Mouse (Mus musculus): ENCODE data around the gene Aqp8.
A peak's percentile ranks its signal among the peaks of the same experiment; 100 is the strongest.

Gene Aqp8

GRCm38 (mm10) chr7:123462070-123462501 lies at the start of gene Aqp8:
Aqp8 (plus strand) TSS chr7:123462291.
- peak; percentile 35 for DNase-seq (ENCODE audit: low spot score)

GRCm38 (mm10) chr7:123416803-123417202 lies 45.3 kb upstream of the Aqp8 start:
- no peak for DNase-seq (ENCODE audit: low spot score)

- no peak for DNase-seq (ENCODE audit: low spot score)
These were observed 44.4 kb upstream of the Aqp8 start for GRCm38 (mm10) chr7:123417661-123418060.

- no peak for DNase-seq (ENCODE audit: low spot score)
These were observed 42.1 kb upstream of the Aqp8 start for GRCm38 (mm10) chr7:123419984-123420383.

- no peak for DNase-seq (ENCODE audit: low spot score)
These were observed 40.1 kb upstream of the Aqp8 start for GRCm38 (mm10) chr7:123421958-123422357.

GRCm38 (mm10) chr7:123424281-123424680 lies 37.8 kb upstream of the Aqp8 start:
- DNase-seq (ENCODE audit: low spot score), result no peak

- no peak for DNase-seq (ENCODE audit: low spot score)
These were observed 36.8 kb upstream of the Aqp8 start for GRCm38 (mm10) chr7:123425134-123425757.

- no peak for DNase-seq (ENCODE audit: low spot score)
These were observed 32.3 kb upstream of the Aqp8 start for GRCm38 (mm10) chr7:123429624-123430410.

GRCm38 (mm10) chr7:123430411-123430705 lies 31.7 kb upstream of the Aqp8 start:
- no peak for DNase-seq (ENCODE audit: low spot score)

GRCm38 (mm10) chr7:123431206-123431605 lies 30.9 kb upstream of the Aqp8 start:
- DNase-seq (ENCODE audit: low spot score), result no peak

GRCm38 (mm10) chr7:123442079-123442478 lies 20.0 kb upstream of the Aqp8 start:
- no peak for DNase-seq (ENCODE audit: low spot score)

GRCm38 (mm10) chr7:123448794-123449193 lies 13.3 kb upstream of the Aqp8 start:
- no peak for DNase-seq (ENCODE audit: low spot score)

- no peak for DNase-seq (ENCODE audit: low spot score)
These were observed 12.4 kb upstream of the Aqp8 start for GRCm38 (mm10) chr7:123449676-123450075.

GRCm38 (mm10) chr7:123450515-123450914 lies 11.6 kb upstream of the Aqp8 start:
- DNase-seq (ENCODE audit: low spot score), result no peak

- no peak for DNase-seq (ENCODE audit: low spot score)
These were observed 9.5 kb upstream of the Aqp8 start for GRCm38 (mm10) chr7:123452551-123452950.

GRCm38 (mm10) chr7:123453066-123453465 lies 9.0 kb upstream of the Aqp8 start:
- DNase-seq (ENCODE audit: low spot score), result no peak

- no peak for DNase-seq (ENCODE audit: low spot score)
These were observed 7.0 kb upstream of the Aqp8 start for GRCm38 (mm10) chr7:123455088-123455487.

GRCm38 (mm10) chr7:123458309-123458708 lies 3.8 kb upstream of the Aqp8 start:
- no peak for DNase-seq (ENCODE audit: low spot score)

GRCm38 (mm10) chr7:123459247-123459646 lies 2.8 kb upstream of the Aqp8 start:
- DNase-seq (ENCODE audit: low spot score), result peak; percentile 20

GRCm38 (mm10) chr7:123461316-123461715 lies 775 bp upstream of the Aqp8 start:
- DNase-seq (ENCODE audit: low spot score), result no peak

- no peak for DNase-seq (ENCODE audit: low spot score)
These were observed 1.5 kb downstream of the Aqp8 start for GRCm38 (mm10) chr7:123463569-123463968.

- DNase-seq (ENCODE audit: low spot score), result no peak
These were observed 3.7 kb downstream of the Aqp8 start for GRCm38 (mm10) chr7:123465692-123466387.

- DNase-seq (ENCODE audit: low spot score), result no peak
These were observed 5.9 kb downstream of the Aqp8 start for GRCm38 (mm10) chr7:123467961-123468360.
